Mouse (Mus musculus): ENCODE data around the gene Atxn2. TPM values are rescaled to one million over a fixed set of nuclear protein-coding genes. Genes with fewer than 3 reads are reported as not detected.
A peak's percentile ranks its signal among the peaks of the same experiment; 100 is the strongest.
"Not testable (repeated sequence)": the region's sequence is repeated elsewhere in the genome, so short reads cannot be mapped to it uniquely, and the experiment has no call there.

Atxn2 gene
- polyA plus RNA-seq, 1 experiment from 2014 or later: 31.6 TPM

- DNase-seq: no peak
- peak; percentile 87 for ATAC-seq
- Histone ChIP-seq H3K36me3 (replicated peaks; ENCODE audit: insufficient read depth, low read length) (peaks cover 4% of the 10 kb centered on the region; the same call in 1 of the 2 replicates), H3K4me3 (ENCODE audit: low read depth, low read length) (no peak overlapping the region), H3K27ac (ENCODE audit: low read depth) (peak overlapping the region; percentile 71), H3K27me3 (ENCODE audit: insufficient read depth, low read length) (no peaks in the 10 kb centered on the region), H3K9me3 (ENCODE audit: low read length) (no peaks in the 10 kb centered on the region), H3K9ac (replicated peaks) (no peak overlapping the region), H3K4me2 (ENCODE audit: low read depth, low read length) (no peak overlapping the region), H3K4me1 (ENCODE audit: insufficient read depth) (peaks cover 11% of the 10 kb centered on the region)
- WGBS (ENCODE audit: insufficient replicate concordance): 66% methylated on average over 2 of the region's 2 CpGs
- no peak for TF ChIP-seq EP300 (IDR thresholded peaks at IDR 0.05; ENCODE audit: low read depth)
- no peak for TF ChIP-seq CTCF (IDR thresholded peaks at IDR 0.05; ENCODE audit: low read depth)
Measured at GRCm38 (mm10) chr5:121730057-121730456, 18.9 kb downstream of the Atxn2 start.

- ATAC-seq (peak; percentile 40; the same call in 1 of the 2 replicates), DNase-seq (no peak)
- TF ChIP-seq EP300 (IDR thresholded peaks at IDR 0.05; ENCODE audit: low read depth) (no peak), CTCF (IDR thresholded peaks at IDR 0.05; ENCODE audit: low read depth) (no peak)
- WGBS (ENCODE audit: insufficient replicate concordance): 76% methylated on average over 3 of the region's 3 CpGs
- Histone ChIP-seq H3K4me2 (ENCODE audit: low read depth, low read length) (no peak overlapping the region), H3K4me1 (ENCODE audit: insufficient read depth) (peaks cover 20% of the 10 kb centered on the region), H3K36me3 (replicated peaks; ENCODE audit: insufficient read depth, low read length) (peaks cover 4% of the 10 kb centered on the region; the same call in 1 of the 2 replicates), H3K27ac (ENCODE audit: low read depth) (peak overlapping the region; percentile 25; the same call in 1 of the 2 replicates), H3K4me3 (ENCODE audit: low read depth, low read length) (no peak overlapping the region), H3K9ac (replicated peaks) (no peak overlapping the region), H3K27me3 (ENCODE audit: insufficient read depth, low read length) (no peaks in the 10 kb centered on the region), H3K9me3 (ENCODE audit: low read length) (no peaks in the 10 kb centered on the region)
Measured at GRCm38 (mm10) chr5:121736641-121737040, 25.5 kb downstream of the Atxn2 start.

- not testable (repeated sequence) for H3K4me2 ChIP-seq (ENCODE audit: low read depth, low read length); H3K9me3 ChIP-seq (ENCODE audit: low read length); H3K27me3 ChIP-seq (ENCODE audit: insufficient read depth, low read length); H3K9ac ChIP-seq (replicated peaks); ATAC-seq; DNase-seq; H3K36me3 ChIP-seq (replicated peaks; ENCODE audit: insufficient read depth, low read length); H3K27ac ChIP-seq (ENCODE audit: low read depth); H3K4me3 ChIP-seq (ENCODE audit: low read depth, low read length)
- H3K4me1 ChIP-seq (ENCODE audit: insufficient read depth): peaks cover 31% of the 10 kb centered on the region
- WGBS (ENCODE audit: insufficient replicate concordance): 50% methylated on average over 1 of the region's 2 CpGs
Measured at GRCm38 (mm10) chr5:121738162-121738561, 27.0 kb downstream of the Atxn2 start.

- H3K4me2 ChIP-seq (ENCODE audit: low read depth, low read length): no peak overlapping the region
- peaks cover 4% of the 10 kb centered on the region; the same call in 1 of the 2 replicates for H3K36me3 ChIP-seq (replicated peaks; ENCODE audit: insufficient read depth, low read length)
- no peak for DNase-seq
- peak overlapping the region; percentile 34; the same call in 1 of the 2 replicates for H3K27ac ChIP-seq (ENCODE audit: low read depth)
- TF ChIP-seq CTCF (IDR thresholded peaks at IDR 0.05; ENCODE audit: low read depth) (no peak), EP300 (IDR thresholded peaks at IDR 0.05; ENCODE audit: low read depth) (no peak)
- ATAC-seq: no peak
- no peak overlapping the region for H3K4me3 ChIP-seq (ENCODE audit: low read depth, low read length)
- no peak overlapping the region for H3K9ac ChIP-seq (replicated peaks)
- H3K9me3 ChIP-seq (ENCODE audit: low read length): no peaks in the 10 kb centered on the region
- H3K4me1 ChIP-seq (ENCODE audit: insufficient read depth): peaks cover 34% of the 10 kb centered on the region
- no peaks in the 10 kb centered on the region for H3K27me3 ChIP-seq (ENCODE audit: insufficient read depth, low read length)
- 83% methylated on average over 7 of the region's 7 CpGs for WGBS (ENCODE audit: insufficient replicate concordance)
Measured at GRCm38 (mm10) chr5:121738576-121739191, 27.5 kb downstream of the Atxn2 start.

GRCm38 (mm10) chr5:121740516-121740915, 29.4 kb downstream of the Atxn2 start:
- WGBS (ENCODE audit: insufficient replicate concordance): 80% methylated on average over 1 of the region's 1 CpGs
- DNase-seq (no peak), ATAC-seq (no peak)
- Histone ChIP-seq H3K27me3 (ENCODE audit: insufficient read depth, low read length) (no peaks in the 10 kb centered on the region), H3K4me3 (ENCODE audit: low read depth, low read length) (no peak overlapping the region), H3K4me2 (ENCODE audit: low read depth, low read length) (no peak overlapping the region), H3K9ac (replicated peaks) (no peak overlapping the region), H3K9me3 (ENCODE audit: low read length) (no peaks in the 10 kb centered on the region), H3K4me1 (ENCODE audit: insufficient read depth) (peaks cover 36% of the 10 kb centered on the region), H3K36me3 (replicated peaks; ENCODE audit: insufficient read depth, low read length) (no peaks in the 10 kb centered on the region), H3K27ac (ENCODE audit: low read depth) (no peak overlapping the region)
- TF ChIP-seq CTCF (IDR thresholded peaks at IDR 0.05; ENCODE audit: low read depth): no peak
- no peak for TF ChIP-seq EP300 (IDR thresholded peaks at IDR 0.05; ENCODE audit: low read depth)

GRCm38 (mm10) chr5:121742915-121743314, 31.8 kb downstream of the Atxn2 start:
- H3K27me3 ChIP-seq (ENCODE audit: insufficient read depth, low read length): no peaks in the 10 kb centered on the region
- 0 out of 2 replicates have a peak, but pooled peaks cover 5% of the 10 kb centered on the region for H3K36me3 ChIP-seq (replicated peaks; ENCODE audit: insufficient read depth, low read length)
- peak overlapping the region; percentile 74 for H3K27ac ChIP-seq (ENCODE audit: low read depth)
- H3K9me3 ChIP-seq (ENCODE audit: low read length): no peaks in the 10 kb centered on the region
- peak; percentile 57 for ATAC-seq
- H3K4me1 ChIP-seq (ENCODE audit: insufficient read depth): peaks cover 31% of the 10 kb centered on the region
- peak overlapping the region; percentile 29; the same call in 1 of the 2 replicates for H3K4me2 ChIP-seq (ENCODE audit: low read depth, low read length)
- no peak for DNase-seq
- no peak overlapping the region for H3K4me3 ChIP-seq (ENCODE audit: low read depth, low read length)
- H3K9ac ChIP-seq (replicated peaks): no peak overlapping the region
- 81% methylated on average over 2 of the region's 2 CpGs for WGBS (ENCODE audit: insufficient replicate concordance)
- TF ChIP-seq CTCF (IDR thresholded peaks at IDR 0.05; ENCODE audit: low read depth): no peak
- TF ChIP-seq EP300 (IDR thresholded peaks at IDR 0.05; ENCODE audit: low read depth): no peak

GRCm38 (mm10) chr5:121747884-121748594, 36.9 kb downstream of the Atxn2 start:
- H3K4me3 ChIP-seq (ENCODE audit: low read depth, low read length); H3K9ac ChIP-seq (replicated peaks); H3K27me3 ChIP-seq (ENCODE audit: insufficient read depth, low read length); H3K9me3 ChIP-seq (ENCODE audit: low read length); H3K4me2 ChIP-seq (ENCODE audit: low read depth, low read length); H3K27ac ChIP-seq (ENCODE audit: low read depth); ATAC-seq; H3K4me1 ChIP-seq (ENCODE audit: insufficient read depth); DNase-seq: not testable (repeated sequence)
- 75% methylated on average over 4 of the region's 4 CpGs for WGBS (ENCODE audit: insufficient replicate concordance)
- peaks cover 34% of the 10 kb centered on the region for H3K36me3 ChIP-seq (replicated peaks; ENCODE audit: insufficient read depth, low read length)

Measured in liver, postnatal 0 days (tissue).